Mouse (Mus musculus): ENCODE measurements around the gene Rps27rt. TPM values are rescaled to one million over a fixed set of nuclear protein-coding genes. Genes with fewer than 3 reads are reported as not detected.
A peak's percentile ranks its signal among the peaks of the same experiment; 100 is the strongest.

Rps27rt gene
- polyA plus RNA-seq, 1 experiment from 2014 or later = 365 TPM

GRCm38 (mm10) chr9:114952866-114953265 lies 29.7 kb downstream of the Rps27rt start:
- Histone ChIP-seq H3K9ac (ENCODE audit: low read length) (no peak overlapping the region), H3K4me1 (ENCODE audit: control insufficient read depth, insufficient read depth, low read length) (peaks cover 3% of the 10 kb centered on the region; the same call in 1 of the 2 replicates), H3K27me3 (ENCODE audit: control insufficient read depth, insufficient read depth, low read length) (no peaks in the 10 kb centered on the region), H3K36me3 (ENCODE audit: control insufficient read depth, insufficient read depth, low read length) (no peaks in the 10 kb centered on the region), H3K27ac (replicated peaks; ENCODE audit: low read depth, low read length) (no peak overlapping the region), H3K9me3 (ENCODE audit: control insufficient read depth, low read length) (no peaks in the 10 kb centered on the region), H3K4me2 (ENCODE audit: low read depth, severe bottlenecking) (no peak overlapping the region), H3K4me3 (ENCODE audit: low read depth, low read length) (no peak overlapping the region)
- DNase-seq (ENCODE audit: low spot score) = peak; percentile 43
- 46% methylated on average over 1 of the region's 1 CpGs for WGBS
- ATAC-seq (ENCODE audit: insufficient number of reproducible peaks, low FRiP score, low TSS enrichment, low read depth) = no peak

- no peaks in the 10 kb centered on the region for H3K36me3 ChIP-seq (ENCODE audit: control insufficient read depth, insufficient read depth, low read length)
- WGBS = 76% methylated on average over 5 of the region's 5 CpGs
- no peak overlapping the region for H3K4me2 ChIP-seq (ENCODE audit: low read depth, severe bottlenecking)
- H3K4me1 ChIP-seq (ENCODE audit: control insufficient read depth, insufficient read depth, low read length) = peaks cover 3% of the 10 kb centered on the region; the same call in 1 of the 2 replicates
- H3K9ac ChIP-seq (ENCODE audit: low read length) = no peak overlapping the region
- no peak for ATAC-seq (ENCODE audit: insufficient number of reproducible peaks, low FRiP score, low TSS enrichment, low read depth)
- no peak overlapping the region for H3K4me3 ChIP-seq (ENCODE audit: low read depth, low read length)
- no peak for DNase-seq (ENCODE audit: low spot score)
- H3K27ac ChIP-seq (replicated peaks; ENCODE audit: low read depth, low read length) = no peak overlapping the region
- no peaks in the 10 kb centered on the region for H3K9me3 ChIP-seq (ENCODE audit: control insufficient read depth, low read length)
- H3K27me3 ChIP-seq (ENCODE audit: control insufficient read depth, insufficient read depth, low read length) = no peaks in the 10 kb centered on the region
These were observed 34.1 kb downstream of the Rps27rt start for GRCm38 (mm10) chr9:114948395-114948794.

GRCm38 (mm10) chr9:114945576-114945975 lies 37.0 kb downstream of the Rps27rt start:
- no peak overlapping the region for H3K4me3 ChIP-seq (ENCODE audit: low read depth, low read length)
- DNase-seq (ENCODE audit: low spot score) (no peak), ATAC-seq (ENCODE audit: insufficient number of reproducible peaks, low FRiP score, low TSS enrichment, low read depth) (no peak)
- H3K4me1 ChIP-seq (ENCODE audit: control insufficient read depth, insufficient read depth, low read length) = peaks cover 3% of the 10 kb centered on the region; the same call in 1 of the 2 replicates
- H3K27ac ChIP-seq (replicated peaks; ENCODE audit: low read depth, low read length) = no peak overlapping the region
- H3K27me3 ChIP-seq (ENCODE audit: control insufficient read depth, insufficient read depth, low read length) = no peaks in the 10 kb centered on the region
- no peak overlapping the region for H3K9ac ChIP-seq (ENCODE audit: low read length)
- no peaks in the 10 kb centered on the region for H3K36me3 ChIP-seq (ENCODE audit: control insufficient read depth, insufficient read depth, low read length)
- H3K9me3 ChIP-seq (ENCODE audit: control insufficient read depth, low read length) = no peaks in the 10 kb centered on the region
- 84% methylated on average over 6 of the region's 6 CpGs for WGBS
- H3K4me2 ChIP-seq (ENCODE audit: low read depth, severe bottlenecking) = no peak overlapping the region

GRCm38 (mm10) chr9:114944642-114945041 lies 37.9 kb downstream of the Rps27rt start:
- DNase-seq (ENCODE audit: low spot score) = no peak
- Histone ChIP-seq H3K4me2 (ENCODE audit: low read depth, severe bottlenecking) (no peak overlapping the region), H3K4me1 (ENCODE audit: control insufficient read depth, insufficient read depth, low read length) (no peaks in the 10 kb centered on the region), H3K9me3 (ENCODE audit: control insufficient read depth, low read length) (no peaks in the 10 kb centered on the region), H3K36me3 (ENCODE audit: control insufficient read depth, insufficient read depth, low read length) (no peaks in the 10 kb centered on the region), H3K27ac (replicated peaks; ENCODE audit: low read depth, low read length) (no peak overlapping the region), H3K4me3 (ENCODE audit: low read depth, low read length) (no peak overlapping the region), H3K9ac (ENCODE audit: low read length) (no peak overlapping the region), H3K27me3 (ENCODE audit: control insufficient read depth, insufficient read depth, low read length) (no peaks in the 10 kb centered on the region)
- ATAC-seq (ENCODE audit: insufficient number of reproducible peaks, low FRiP score, low TSS enrichment, low read depth) = no peak
- 78% methylated on average over 3 of the region's 3 CpGs for WGBS

- DNase-seq (ENCODE audit: low spot score) (no peak), ATAC-seq (ENCODE audit: insufficient number of reproducible peaks, low FRiP score, low TSS enrichment, low read depth) (no peak)
- Histone ChIP-seq H3K9ac (ENCODE audit: low read length) (no peak overlapping the region), H3K27ac (replicated peaks; ENCODE audit: low read depth, low read length) (no peak overlapping the region), H3K9me3 (ENCODE audit: control insufficient read depth, low read length) (no peaks in the 10 kb centered on the region), H3K4me1 (ENCODE audit: control insufficient read depth, insufficient read depth, low read length) (peaks cover 7% of the 10 kb centered on the region; the same call in 1 of the 2 replicates), H3K36me3 (ENCODE audit: control insufficient read depth, insufficient read depth, low read length) (no peaks in the 10 kb centered on the region), H3K4me2 (ENCODE audit: low read depth, severe bottlenecking) (no peak overlapping the region), H3K4me3 (ENCODE audit: low read depth, low read length) (no peak overlapping the region), H3K27me3 (ENCODE audit: control insufficient read depth, insufficient read depth, low read length) (no peaks in the 10 kb centered on the region)
- WGBS = 91% methylated on average over 2 of the region's 2 CpGs
These were observed 45.9 kb downstream of the Rps27rt start for GRCm38 (mm10) chr9:114936687-114937086.

- H3K4me2 ChIP-seq (ENCODE audit: low read depth, severe bottlenecking) = no peak overlapping the region
- H3K9ac ChIP-seq (ENCODE audit: low read length) = no peak overlapping the region
- no peaks in the 10 kb centered on the region for H3K36me3 ChIP-seq (ENCODE audit: control insufficient read depth, insufficient read depth, low read length)
- no peaks in the 10 kb centered on the region for H3K9me3 ChIP-seq (ENCODE audit: control insufficient read depth, low read length)
- peaks cover 7% of the 10 kb centered on the region; the same call in 1 of the 2 replicates for H3K4me1 ChIP-seq (ENCODE audit: control insufficient read depth, insufficient read depth, low read length)
- ATAC-seq (ENCODE audit: insufficient number of reproducible peaks, low FRiP score, low TSS enrichment, low read depth) (no peak), DNase-seq (ENCODE audit: low spot score) (peak; percentile 50)
- 64% methylated on average over 4 of the region's 4 CpGs for WGBS
- H3K27ac ChIP-seq (replicated peaks; ENCODE audit: low read depth, low read length) = no peak overlapping the region
- no peak overlapping the region for H3K4me3 ChIP-seq (ENCODE audit: low read depth, low read length)
- no peaks in the 10 kb centered on the region for H3K27me3 ChIP-seq (ENCODE audit: control insufficient read depth, insufficient read depth, low read length)
These were observed 47.2 kb downstream of the Rps27rt start for GRCm38 (mm10) chr9:114935321-114935720.

GRCm38 (mm10) chr9:114934231-114934630 lies 48.3 kb downstream of the Rps27rt start:
- Histone ChIP-seq H3K4me2 (ENCODE audit: low read depth, severe bottlenecking) (peak overlapping the region; percentile 92; the same call in 1 of the 2 replicates), H3K27me3 (ENCODE audit: control insufficient read depth, insufficient read depth, low read length) (no peaks in the 10 kb centered on the region), H3K36me3 (ENCODE audit: control insufficient read depth, insufficient read depth, low read length) (no peaks in the 10 kb centered on the region), H3K9ac (ENCODE audit: low read length) (no peak overlapping the region), H3K4me1 (ENCODE audit: control insufficient read depth, insufficient read depth, low read length) (peaks cover 7% of the 10 kb centered on the region; the same call in 1 of the 2 replicates), H3K9me3 (ENCODE audit: control insufficient read depth, low read length) (no peaks in the 10 kb centered on the region), H3K4me3 (ENCODE audit: low read depth, low read length) (no peak overlapping the region), H3K27ac (replicated peaks; ENCODE audit: low read depth, low read length) (no peak overlapping the region)
- no peak for DNase-seq (ENCODE audit: low spot score)
- no peak for ATAC-seq (ENCODE audit: insufficient number of reproducible peaks, low FRiP score, low TSS enrichment, low read depth)
- WGBS = 63% methylated on average over 11 of the region's 11 CpGs

- WGBS = 0% methylated on average over 30 of the region's 30 CpGs
- peaks cover 7% of the 10 kb centered on the region; the same call in 1 of the 2 replicates for H3K4me1 ChIP-seq (ENCODE audit: control insufficient read depth, insufficient read depth, low read length)
- H3K27me3 ChIP-seq (ENCODE audit: control insufficient read depth, insufficient read depth, low read length) = no peaks in the 10 kb centered on the region
- no peak within 1 kb of the TSS for H3K27ac ChIP-seq (replicated peaks; ENCODE audit: low read depth, low read length)
- DNase-seq (ENCODE audit: low spot score) = peak; percentile 98
- ATAC-seq (ENCODE audit: insufficient number of reproducible peaks, low FRiP score, low TSS enrichment, low read depth) = peak; percentile 97
- no peaks in the 10 kb centered on the region for H3K9me3 ChIP-seq (ENCODE audit: control insufficient read depth, low read length)
- no peaks in the 10 kb centered on the region for H3K36me3 ChIP-seq (ENCODE audit: control insufficient read depth, insufficient read depth, low read length)
- peak within 1 kb of the TSS; percentile 74 for H3K9ac ChIP-seq (ENCODE audit: low read length)
- peak within 1 kb of the TSS; percentile 92 for H3K4me2 ChIP-seq (ENCODE audit: low read depth, severe bottlenecking)
- H3K4me3 ChIP-seq (ENCODE audit: low read depth, low read length) = peak within 1 kb of the TSS; percentile 75
These were observed 48.8 kb downstream of the Rps27rt start, which contains the start of gene Gpd1l for GRCm38 (mm10) chr9:114933723-114934171. Gpd1l (minus strand) TSS chr9:114933987.

Data from limb, embryonic 11.5 days (tissue).